Mouse (Mus musculus) forebrain, embryonic 14.5 days (tissue): ENCODE results near the gene Wdfy4. TPM values are rescaled to one million over a fixed set of nuclear protein-coding genes. Genes with fewer than 3 reads are reported as not detected.
A peak's percentile ranks its signal among the peaks of the same experiment; 100 is the strongest.

Experiments
- ATAC-seq: fragments of 200-750 bp; cut with Nextera tagmentation; 2 replicates; pipeline ENCODE4 v1.8.0; 2017; ENCODE audit warnings: mild to moderate bottlenecking, moderate library complexity
- DNase-seq: peaks from one replicate; pipeline ENCODE4 v3.0.0-alpha.2; 2015; ENCODE audit warnings: low spot score
- H3K27ac ChIP-seq: fragments of 300-500 bp; sonication (generic); 2 replicates; pipeline ENCODE4 v1.5.1; 2014; ENCODE audit warnings: low read depth, mild to moderate bottlenecking, control low read depth, low read length, moderate library complexity
- H3K27me3 ChIP-seq: fragments of 300-500 bp; sonication (generic); replicated peaks from 2 replicates; pipeline ENCODE4 v1.6.1; 2014; ENCODE audit warnings: low read length, control low read depth, mixed read lengths; ENCODE audit not compliant: control insufficient read depth, insufficient read depth
- H3K36me3 ChIP-seq: fragments of 300-500 bp; sonication (generic); 2 replicates; pipeline ENCODE4 v1.6.1; 2014; ENCODE audit warnings: low read length, control low read depth; ENCODE audit not compliant: control insufficient read depth, insufficient read depth
- H3K4me1 ChIP-seq: fragments of 300-500 bp; sonication (generic); 2 replicates; pipeline ENCODE4 v1.6.1; 2014; ENCODE audit warnings: antibody characterized with exemption, low read length, control low read depth; ENCODE audit not compliant: control insufficient read depth, insufficient read depth
- H3K4me2 ChIP-seq: fragments of 300-500 bp; sonication (generic); 2 replicates; pipeline ENCODE4 v1.6.1; 2014; ENCODE audit warnings: mild to moderate bottlenecking, control low read depth, low read length
- H3K4me3 ChIP-seq: fragments of 300-500 bp; sonication (generic); 2 replicates; pipeline ENCODE4 v1.5.1; 2014; ENCODE audit warnings: low read depth, low read length, control low read depth
- H3K9ac ChIP-seq: fragments of 300-500 bp; sonication (generic); 2 replicates; pipeline ENCODE4 v1.6.1; 2014; ENCODE audit warnings: mild to moderate bottlenecking, low read length, control low read depth, moderate library complexity
- H3K9me3 ChIP-seq: fragments of 300-500 bp; sonication (generic); replicated peaks from 2 replicates; pipeline ENCODE4 v1.6.1; 2016; ENCODE audit warnings: low read length, control low read depth, mixed read lengths; ENCODE audit not compliant: control insufficient read depth
- WGBS: fragments of 180-500 bp; shearing (Covaris S2); extraction: QIAGEN DNeasy Blood & Tissue Kit; methylation state at CpG from one replicate; pipeline ENCODE4 v1.1.7; 2014; 5-methylcytosine and 5-hydroxymethylcytosine counted together
- polyA plus RNA-seq: library from polyadenylated mRNA; unstranded; fragments of >200 nt; fragmentation: Nextera tagmentation; extraction: Ambion mirVana; gene quantifications from 2 replicates; pipeline ENCODE4 v1.2.1, GENCODE M21; 2014

Gene Wdfy4
- polyA plus RNA-seq, 1 experiment from 2014 or later: 0.11 TPM

DNA sequence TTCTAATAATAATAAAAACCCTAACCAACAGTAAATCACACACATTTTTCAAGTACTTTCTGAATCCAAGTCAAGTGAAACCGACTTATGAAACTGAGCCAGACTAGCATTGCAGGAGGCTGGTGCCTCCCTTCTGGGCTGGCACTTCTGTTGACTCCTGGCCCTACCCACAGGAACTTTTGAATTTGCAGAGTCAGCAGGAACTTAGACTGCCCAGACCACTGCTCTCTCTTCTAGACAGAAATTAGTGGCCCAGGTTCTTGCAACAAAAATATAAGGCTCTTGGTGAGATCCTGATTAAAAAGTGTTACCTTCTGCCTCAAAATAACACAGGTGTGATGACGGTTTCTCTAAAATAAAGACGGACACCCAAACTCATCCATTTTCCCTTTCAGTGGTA lies 140.1 kb downstream of the Wdfy4 start:
- WGBS: 92% methylated on average over 3 of the region's 3 CpGs
- Histone ChIP-seq H3K4me3 (no peak overlapping the region), H3K4me1 (no peaks in the 10 kb centered on the region), H3K9me3 (no peaks in the 10 kb centered on the region), H3K27me3 (no peaks in the 10 kb centered on the region), H3K36me3 (no peaks in the 10 kb centered on the region), H3K4me2 (no peak overlapping the region), H3K9ac (no peak overlapping the region), H3K27ac (no peak overlapping the region)
- DNase-seq: no peak
- no peak for ATAC-seq

DNA sequence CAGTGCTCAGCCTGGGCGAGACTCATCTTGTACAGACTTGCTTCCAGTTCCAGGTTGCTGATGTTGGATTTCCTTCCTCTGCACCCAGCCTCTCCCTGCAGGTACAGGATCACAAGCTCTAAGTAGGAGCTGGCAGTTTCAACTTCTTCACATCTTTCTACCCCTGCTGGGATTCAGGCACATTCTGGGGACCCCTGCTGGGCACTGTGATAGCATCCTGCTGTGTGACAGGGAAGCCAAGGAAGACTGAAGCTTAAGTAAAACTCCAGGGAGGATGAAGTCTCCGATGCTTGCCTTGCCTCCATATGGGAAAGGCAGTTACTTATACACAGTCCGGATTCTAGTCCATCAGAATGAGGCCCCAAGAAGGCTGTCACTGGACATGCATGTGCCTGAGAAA lies 148.5 kb downstream of the Wdfy4 start:
- 54% methylated on average over 3 of the region's 3 CpGs for WGBS

DNA sequence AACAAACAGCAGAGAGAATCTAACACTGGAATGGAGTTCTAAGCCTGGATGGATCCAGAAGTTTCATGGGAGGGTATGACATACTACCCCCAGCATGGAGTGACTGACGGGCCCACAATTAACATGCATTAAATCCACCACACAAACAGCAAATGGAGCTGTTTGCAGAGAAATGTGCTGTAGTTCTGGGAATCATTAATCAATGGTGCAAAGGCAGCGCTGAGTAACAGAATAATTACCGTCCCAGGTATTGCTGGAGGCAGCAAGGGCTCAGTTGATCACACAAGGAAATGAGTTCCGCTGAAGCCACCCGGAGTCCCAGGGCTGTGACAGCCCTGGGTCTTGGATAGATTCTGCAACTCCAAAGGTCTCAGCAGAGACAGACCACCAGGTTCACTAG lies 149.9 kb downstream of the Wdfy4 start:
- Histone ChIP-seq H3K9me3 (no peaks in the 10 kb centered on the region), H3K9ac (no peak overlapping the region), H3K4me1 (no peaks in the 10 kb centered on the region), H3K27ac (no peak overlapping the region), H3K4me3 (no peak overlapping the region), H3K27me3 (no peaks in the 10 kb centered on the region), H3K36me3 (no peaks in the 10 kb centered on the region), H3K4me2 (no peak overlapping the region)
- no peak for DNase-seq
- 61% methylated on average over 5 of the region's 5 CpGs for WGBS
- ATAC-seq: no peak

More for the DNA sequence above, 148.5 kb downstream of the Wdfy4 start:
- no peak overlapping the region for H3K27ac ChIP-seq
- no peak overlapping the region for H3K4me3 ChIP-seq
- DNase-seq (no peak), ATAC-seq (no peak)
- H3K9ac ChIP-seq: no peak overlapping the region
- H3K4me2 ChIP-seq: no peak overlapping the region
- H3K4me1 ChIP-seq: no peaks in the 10 kb centered on the region
- no peaks in the 10 kb centered on the region for H3K27me3 ChIP-seq
- H3K9me3 ChIP-seq: no peaks in the 10 kb centered on the region
- no peaks in the 10 kb centered on the region for H3K36me3 ChIP-seq

DNA sequence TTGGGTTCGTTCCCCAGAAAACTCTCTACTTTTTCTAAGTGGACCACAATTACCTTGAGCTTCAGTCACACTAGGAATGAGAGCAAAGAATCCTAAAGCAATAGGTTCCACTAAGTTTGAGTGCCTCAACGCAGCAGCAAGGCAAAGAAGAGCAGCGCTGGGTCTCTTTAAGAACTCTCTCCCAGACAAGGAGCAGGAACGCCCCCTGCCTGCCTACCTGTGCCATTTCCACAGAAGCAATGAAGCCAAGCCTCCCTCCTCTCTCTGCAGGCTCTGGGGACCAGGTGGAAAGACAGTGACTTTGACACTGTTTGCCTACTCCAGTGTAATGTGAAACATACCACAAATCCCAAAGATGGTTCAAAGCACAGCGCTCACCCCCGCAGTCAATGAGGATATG lies 151.9 kb downstream of the Wdfy4 start:
- H3K9ac ChIP-seq: no peak overlapping the region
- peak; percentile 58 for DNase-seq
- no peaks in the 10 kb centered on the region for H3K4me1 ChIP-seq
- H3K27me3 ChIP-seq: no peaks in the 10 kb centered on the region
- H3K4me2 ChIP-seq: no peak overlapping the region
- no peak overlapping the region for H3K4me3 ChIP-seq
- no peak overlapping the region for H3K27ac ChIP-seq
- H3K9me3 ChIP-seq: no peaks in the 10 kb centered on the region
- H3K36me3 ChIP-seq: no peaks in the 10 kb centered on the region
- ATAC-seq: no peak
- 35% methylated on average over 6 of the region's 6 CpGs for WGBS

DNA sequence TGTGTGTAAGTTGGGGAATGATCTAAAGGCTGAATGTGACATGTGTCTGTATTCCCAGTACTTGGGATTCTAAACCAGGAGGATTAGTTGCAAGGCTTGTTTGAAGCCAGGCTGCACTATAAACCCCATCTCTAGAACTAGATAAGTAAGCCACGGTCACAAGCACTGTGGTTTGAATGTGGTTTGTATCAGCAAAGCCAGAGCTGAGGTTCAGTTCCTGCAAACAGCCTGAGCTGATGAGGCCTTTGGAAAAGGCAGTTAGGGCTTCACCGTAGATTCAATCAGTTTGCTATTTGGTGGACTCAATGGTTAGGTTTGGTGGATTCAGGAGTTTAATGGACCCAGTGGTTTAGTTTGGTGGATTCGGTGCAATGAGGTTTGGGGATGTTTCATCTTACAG lies 154.5 kb downstream of the Wdfy4 start:
- ATAC-seq (no peak), DNase-seq (no peak)
- WGBS: 48% methylated on average over 3 of the region's 3 CpGs
- Histone ChIP-seq H3K36me3 (no peaks in the 10 kb centered on the region), H3K4me3 (no peak overlapping the region), H3K4me2 (no peak overlapping the region), H3K27me3 (no peaks in the 10 kb centered on the region), H3K9me3 (no peaks in the 10 kb centered on the region), H3K9ac (no peak overlapping the region), H3K27ac (no peak overlapping the region), H3K4me1 (no peaks in the 10 kb centered on the region)

DNA sequence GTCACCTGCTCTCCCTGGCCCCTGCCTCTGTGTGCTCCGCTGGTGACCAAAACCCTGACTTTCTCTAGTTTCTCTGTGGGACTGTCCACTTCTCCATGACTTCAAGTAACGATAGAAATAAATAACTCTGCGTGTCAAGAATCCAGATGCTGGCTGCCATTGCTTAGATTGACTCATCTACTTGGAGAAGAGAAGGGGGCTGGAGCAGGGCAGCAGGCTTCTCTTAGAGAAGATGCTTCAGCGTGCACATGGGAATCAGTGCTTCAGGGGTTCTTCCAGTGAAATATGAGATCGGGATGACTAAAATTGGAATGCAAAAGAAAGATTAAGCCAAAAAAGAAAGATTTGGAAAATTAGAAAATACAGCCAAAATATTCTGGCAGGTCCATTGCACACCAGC lies 165.7 kb downstream of the Wdfy4 start:
- Histone ChIP-seq H3K9me3 (no peaks in the 10 kb centered on the region), H3K36me3 (no peaks in the 10 kb centered on the region), H3K4me1 (no peaks in the 10 kb centered on the region), H3K4me3 (no peak overlapping the region), H3K9ac (no peak overlapping the region), H3K4me2 (no peak overlapping the region), H3K27me3 (no peaks in the 10 kb centered on the region), H3K27ac (no peak overlapping the region)
- 86% methylated on average over 5 of the region's 5 CpGs for WGBS
- DNase-seq: no peak
- ATAC-seq: no peak

DNA sequence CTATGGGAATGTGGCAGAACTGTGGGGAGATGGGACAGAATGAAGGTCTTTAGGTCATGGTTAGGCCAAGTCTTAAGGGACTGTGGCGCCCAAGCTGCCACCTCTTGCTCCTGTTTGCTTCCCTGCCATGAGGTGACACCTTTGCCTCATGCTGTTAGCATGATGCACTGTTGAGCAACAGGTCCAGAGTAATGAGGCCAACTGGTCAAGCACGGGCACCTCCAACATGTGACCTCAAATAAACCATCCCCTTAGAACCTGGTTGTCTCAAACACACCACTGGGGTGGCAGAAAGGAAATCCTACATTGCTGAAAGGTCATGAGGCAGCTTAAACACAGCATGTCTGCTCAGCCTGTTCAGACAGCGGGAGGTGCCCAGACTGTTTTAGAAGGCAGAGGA lies 166.3 kb downstream of the Wdfy4 start:
- no peaks in the 10 kb centered on the region for H3K27me3 ChIP-seq
- WGBS: 76% methylated on average over 3 of the region's 3 CpGs

DNA sequence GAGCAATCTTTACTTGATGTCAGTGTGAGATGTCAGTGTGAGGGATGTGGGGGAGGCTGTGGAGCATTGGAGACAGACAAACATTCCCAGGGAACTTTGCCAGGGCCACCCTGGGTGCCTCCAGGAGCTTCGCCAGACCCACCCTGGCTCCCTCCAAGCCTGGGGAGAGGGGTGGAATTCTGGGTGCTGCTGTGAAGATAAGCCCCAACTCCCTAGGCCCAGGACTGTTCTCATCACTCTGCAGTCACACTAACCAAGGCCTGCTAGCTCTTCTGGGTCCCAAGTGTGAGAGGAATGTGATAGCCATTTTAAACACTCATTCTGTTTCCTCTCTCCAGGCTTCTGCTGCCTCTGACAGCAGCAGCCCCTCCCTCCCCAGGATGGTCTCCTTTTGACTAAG lies 177.7 kb downstream of the Wdfy4 start:
- no peak for DNase-seq
- WGBS: 80% methylated on average over 1 of the region's 1 CpGs
- Histone ChIP-seq H3K27ac (no peak overlapping the region), H3K4me2 (no peak overlapping the region), H3K4me3 (no peak overlapping the region), H3K36me3 (no peaks in the 10 kb centered on the region), H3K9ac (no peak overlapping the region), H3K4me1 (no peaks in the 10 kb centered on the region), H3K9me3 (no peaks in the 10 kb centered on the region), H3K27me3 (no peaks in the 10 kb centered on the region)
- ATAC-seq: no peak

More for the DNA sequence above, 166.3 kb downstream of the Wdfy4 start:
- Histone ChIP-seq H3K4me3 (no peak overlapping the region), H3K4me1 (no peaks in the 10 kb centered on the region), H3K4me2 (no peak overlapping the region), H3K27ac (no peak overlapping the region), H3K36me3 (no peaks in the 10 kb centered on the region), H3K9ac (no peak overlapping the region), H3K9me3 (no peaks in the 10 kb centered on the region)
- ATAC-seq (no peak), DNase-seq (no peak)

DNA sequence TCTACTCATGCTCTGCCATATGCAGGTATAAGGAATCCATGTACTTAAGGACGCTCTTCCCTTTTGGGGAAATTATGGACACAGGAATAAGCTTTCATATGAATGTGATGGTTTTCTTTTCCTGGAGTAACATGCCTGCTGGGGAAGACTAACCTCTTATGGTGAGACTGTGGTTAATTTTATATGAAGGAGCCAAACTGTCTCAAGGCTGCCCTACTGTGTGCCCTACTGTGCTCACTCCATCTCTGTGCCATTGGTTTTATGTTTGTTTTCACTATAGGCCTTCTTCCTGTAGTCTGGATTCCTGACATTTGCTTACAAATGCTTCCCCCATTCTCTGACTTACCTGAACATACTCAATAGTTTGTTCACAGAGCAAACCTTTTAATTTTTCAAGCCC lies 180.2 kb downstream of the Wdfy4 start:
- Histone ChIP-seq H3K9ac (no peak overlapping the region), H3K9me3 (no peaks in the 10 kb centered on the region), H3K36me3 (no peaks in the 10 kb centered on the region), H3K4me3 (no peak overlapping the region), H3K4me1 (peaks cover 4% of the 10 kb centered on the region; the same call in 1 of the 2 replicates), H3K27me3 (no peaks in the 10 kb centered on the region), H3K4me2 (no peak overlapping the region), H3K27ac (no peak overlapping the region)
- DNase-seq (no peak), ATAC-seq (no peak)
- 100% methylated on average over 1 of the region's 1 CpGs for WGBS
